Mouse (Mus musculus): Measurements from ENCODE around the gene Rasgef1a. TPM values are rescaled to one million over a fixed set of nuclear protein-coding genes. Genes with fewer than 3 reads are reported as not detected.

Rasgef1a gene
- polyA plus RNA-seq, 1 experiment from 2014 or later: 0.06 TPM

Small RNA genes lying within 50 kb of the gene (microRNA-seq; reads per million reads assigned to microRNA genes)
- not detected for gene Mir7044

Other genes with a start within 250 kb of the Rasgef1a start
- gene Zfp637, start 170.3 kb upstream of the Rasgef1a start, polyA plus RNA-seq (2015; fragmentation: Nextera tagmentation; extraction: Ambion mirVana): 28.9 and 30.6 TPM in 2 replicates
- 1.7 and 2.3 TPM in 2 replicates for gene Zfp239, start 149.3 kb upstream of the Rasgef1a start, polyA plus RNA-seq (2015; fragmentation: Nextera tagmentation; extraction: Ambion mirVana)
- 420 and 472 TPM in 2 replicates for gene Hnrnpf, start 111.1 kb upstream of the Rasgef1a start, polyA plus RNA-seq (2015; fragmentation: Nextera tagmentation; extraction: Ambion mirVana)
- gene Fxyd4, start 73.7 kb upstream of the Rasgef1a start, polyA plus RNA-seq (2015; fragmentation: Nextera tagmentation; extraction: Ambion mirVana): 0.30 TPM in 1 of 2 replicates, not detected in the other
- gene Csgalnact2, start 127.7 kb downstream of the Rasgef1a start, polyA plus RNA-seq (2015; fragmentation: Nextera tagmentation; extraction: Ambion mirVana): 5.5 and 6.5 TPM in 2 replicates
- gene Ret, start 186.3 kb downstream of the Rasgef1a start, polyA plus RNA-seq (2015; fragmentation: Nextera tagmentation; extraction: Ambion mirVana): 0.02 and 0.13 TPM in 2 replicates